Mouse (Mus musculus): ENCODE data around the gene Mfsd1.
A peak's percentile ranks its signal among the peaks of the same experiment; 100 is the strongest.

DNA sequence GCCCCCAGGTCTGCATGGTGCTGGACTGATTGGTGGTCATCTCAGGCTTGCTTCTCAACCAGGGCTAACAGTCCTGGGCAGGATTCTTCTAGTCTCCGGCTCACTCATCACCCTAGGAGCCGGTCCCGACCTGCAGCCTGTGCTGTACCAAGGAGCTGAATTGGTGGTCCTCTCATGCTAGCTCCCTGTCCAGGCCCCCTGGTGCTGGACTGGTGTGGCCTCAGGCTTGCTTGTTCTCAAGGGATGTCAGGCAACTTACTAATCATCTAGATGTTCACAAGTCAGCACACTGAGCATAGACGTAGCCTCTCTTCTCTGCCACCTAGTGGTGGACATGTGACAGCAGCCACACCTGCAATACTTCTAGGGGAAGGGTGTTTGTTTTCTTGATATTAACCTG, 9.6 kb upstream of the Mfsd1 start:
- TF ChIP-seq CTCF (conservative IDR thresholded peaks at IDR 0.05 in 1 of 2, IDR thresholded peaks at IDR 0.05 in 1 of 2; ENCODE audit: low read depth in 2 of 2, low read length in 2 of 2) (peak; percentile 45 to 75), ZNF384 (IDR thresholded peaks at IDR 0.05; ENCODE audit: low read depth, low read length) (no peak), E2F4 (IDR thresholded peaks at IDR 0.05; ENCODE audit: insufficient replicate concordance, low read depth, low read length) (no peak), POLR2A (IDR thresholded peaks at IDR 0.05; ENCODE audit: low read depth, low read length) (no peak), NRF1 (IDR thresholded peaks at IDR 0.05; ENCODE audit: low read depth, low read length) (no peak), ZC3H11A (IDR thresholded peaks at IDR 0.05; ENCODE audit: low read depth, low read length) (no peak), TCF12 (IDR thresholded peaks at IDR 0.05; ENCODE audit: low read depth, low read length) (no peak), EP300 (IDR thresholded peaks at IDR 0.05; ENCODE audit: low read length) (no peak), MAX (IDR thresholded peaks at IDR 0.05; ENCODE audit: low read length) (peak; percentile 76)
